Mouse (Mus musculus) olfactory bulb, adult 2 months (tissue): ENCODE data around the gene Cic. TPM values are rescaled to one million over a fixed set of nuclear protein-coding genes. Genes with fewer than 3 reads are reported as not detected.
A peak's percentile ranks its signal among the peaks of the same experiment; 100 is the strongest.

Experiments used
- H3K27ac ChIP-seq: fragments of 200-500 bp; 2 replicates; pipeline ENCODE4 v1.5.1; 2012; ENCODE audit warnings: low read depth, low read length; ENCODE audit not compliant: insufficient read depth
- H3K4me1 ChIP-seq: fragments of 200-500 bp; 2 replicates; pipeline ENCODE4 v1.6.1; 2012; ENCODE audit warnings: low read length; ENCODE audit not compliant: control insufficient read depth, insufficient read depth
- H3K4me3 ChIP-seq: fragments of 200-500 bp; 2 replicates; pipeline ENCODE4 v1.5.1; 2012; ENCODE audit warnings: mild to moderate bottlenecking, low read depth, low read length, moderate library complexity; ENCODE audit not compliant: insufficient read depth
- CTCF ChIP-seq: fragments of 200-500 bp; IDR thresholded peaks from 2 replicates; pipeline ENCODE4 v1.5.1; 2012; ENCODE audit warnings: low read depth, mild to moderate bottlenecking, low read length, moderate library complexity; ENCODE audit not compliant: insufficient read depth
- POLR2A ChIP-seq: fragments of 200-500 bp; IDR thresholded peaks from 2 replicates; pipeline ENCODE4 v1.6.1; 2012; ENCODE audit warnings: mild to moderate bottlenecking, low read depth, low read length, moderate library complexity; ENCODE audit not compliant: insufficient read depth
- WGBS: fragments of 180-500 bp; shearing (Covaris S2); methylation state at CpG from one replicate; pipeline ENCODE4 v1.1.7; 2018; 5-methylcytosine and 5-hydroxymethylcytosine counted together
- polyA plus RNA-seq: library from polyadenylated mRNA; stranded (reverse); fragments of >200 nt; gene quantifications from 2 replicates; pipeline ENCODE4 v1.2.4, GENCODE M21; 2012; ENCODE audit warnings: low replicate concordance; ENCODE audit not compliant: missing spikeins, insufficient read depth, insufficient read length

Cic gene
- polyA plus RNA-seq, 1 experiment = 41.9 TPM

- WGBS = 56% methylated on average over 7 of the region's 7 CpGs
- TF ChIP-seq POLR2A (no peak), CTCF (no peak)
- Histone ChIP-seq H3K4me3 (no peak overlapping the region), H3K4me1 (peaks cover 30% of the 10 kb centered on the region), H3K27ac (peak overlapping the region; percentile 87)
Observed at GRCm38 (mm10) chr7:25240631-25241030, 26.9 kb upstream of the Cic start.

- TF ChIP-seq CTCF (peak; percentile 75), POLR2A (no peak)
- Histone ChIP-seq H3K27ac (peak overlapping the region; percentile 94), H3K4me3 (no peak overlapping the region), H3K4me1 (peaks cover 34% of the 10 kb centered on the region)
- 3% methylated on average over 2 of the region's 2 CpGs for WGBS
Observed at GRCm38 (mm10) chr7:25241062-25241461, 26.4 kb upstream of the Cic start.

- no peak for TF ChIP-seq POLR2A
- TF ChIP-seq CTCF = no peak
- no peak overlapping the region for H3K4me3 ChIP-seq
- WGBS = 89% methylated on average over 4 of the region's 4 CpGs
- H3K4me1 ChIP-seq = peaks cover 55% of the 10 kb centered on the region
- H3K27ac ChIP-seq = no peak overlapping the region
Observed at GRCm38 (mm10) chr7:25243361-25243760, 24.1 kb upstream of the Cic start.

- 64% methylated on average over 30 of the region's 30 CpGs for WGBS
- no peak for TF ChIP-seq POLR2A
- no peak for TF ChIP-seq CTCF
- Histone ChIP-seq H3K27ac (peak overlapping the region; percentile 27), H3K4me3 (peak overlapping the region; percentile 4), H3K4me1 (peaks cover 58% of the 10 kb centered on the region)
Observed at GRCm38 (mm10) chr7:25244562-25245369, 22.7 kb upstream of the Cic start.

- 15% methylated on average over 20 of the region's 20 CpGs for WGBS
Observed at GRCm38 (mm10) chr7:25246079-25246758, 21.3 kb upstream of the Cic start.

GRCm38 (mm10) chr7:25246759-25247137 lies 20.8 kb upstream of the Cic start:
- TF ChIP-seq CTCF = no peak
- TF ChIP-seq POLR2A = no peak

More at GRCm38 (mm10) chr7:25246079-25246758, 21.3 kb upstream of the Cic start:
- TF ChIP-seq POLR2A (0 out of 2 replicates have a peak, but pooled peaks have one; percentile 18), CTCF (no peak)
- Histone ChIP-seq H3K4me3 (peak overlapping the region; percentile 87), H3K4me1 (peaks cover 54% of the 10 kb centered on the region), H3K27ac (peak overlapping the region; percentile 87)

GRCm38 (mm10) chr7:25247498-25247897 lies 20.0 kb upstream of the Cic start:
- H3K4me1 ChIP-seq = peaks cover 54% of the 10 kb centered on the region
- peak overlapping the region; percentile 87 for H3K4me3 ChIP-seq
- 1% methylated on average over 3 of the region's 3 CpGs for WGBS

More at GRCm38 (mm10) chr7:25246759-25247137, 20.8 kb upstream of the Cic start:
- H3K27ac ChIP-seq = peak overlapping the region; percentile 87
- 2% methylated on average over 4 of the region's 4 CpGs for WGBS
- peak overlapping the region; percentile 87 for H3K4me3 ChIP-seq
- peaks cover 55% of the 10 kb centered on the region for H3K4me1 ChIP-seq

GRCm38 (mm10) chr7:25248018-25248647 lies 19.4 kb upstream of the Cic start:
- peak overlapping the region; percentile 98 for H3K27ac ChIP-seq
- H3K4me1 ChIP-seq = peaks cover 51% of the 10 kb centered on the region
- WGBS = 3% methylated on average over 18 of the region's 18 CpGs
- peak overlapping the region; percentile 87 for H3K4me3 ChIP-seq
- TF ChIP-seq CTCF = no peak
- TF ChIP-seq POLR2A = no peak

More at GRCm38 (mm10) chr7:25247498-25247897, 20.0 kb upstream of the Cic start:
- no peak for TF ChIP-seq CTCF
- TF ChIP-seq POLR2A = no peak
- H3K27ac ChIP-seq = peak overlapping the region; percentile 98

- H3K27ac ChIP-seq = peak overlapping the region; percentile 98
- peaks cover 51% of the 10 kb centered on the region for H3K4me1 ChIP-seq
- no peak for TF ChIP-seq POLR2A
- TF ChIP-seq CTCF = no peak
- under 1% methylated on average over 25 of the region's 25 CpGs for WGBS
- peak overlapping the region; percentile 87 for H3K4me3 ChIP-seq
Observed at GRCm38 (mm10) chr7:25248846-25249313, 18.6 kb upstream of the Cic start.
